Mouse (Mus musculus) olfactory bulb, adult 2 months (tissue): ENCODE measurements around the gene Manba. TPM values are rescaled to one million over a fixed set of nuclear protein-coding genes. Genes with fewer than 3 reads are reported as not detected.

ENCODE experiments used
- H3K27ac ChIP-seq: fragments of 200-500 bp; 2 replicates; pipeline ENCODE4 v1.5.1; 2012; ENCODE audit warnings: low read depth, low read length; ENCODE audit not compliant: insufficient read depth
- H3K4me1 ChIP-seq: fragments of 200-500 bp; 2 replicates; pipeline ENCODE4 v1.6.1; 2012; ENCODE audit warnings: low read length; ENCODE audit not compliant: control insufficient read depth, insufficient read depth
- H3K4me3 ChIP-seq: fragments of 200-500 bp; 2 replicates; pipeline ENCODE4 v1.5.1; 2012; ENCODE audit warnings: mild to moderate bottlenecking, low read depth, low read length, moderate library complexity; ENCODE audit not compliant: insufficient read depth
- CTCF ChIP-seq: fragments of 200-500 bp; IDR thresholded peaks from 2 replicates; pipeline ENCODE4 v1.5.1; 2012; ENCODE audit warnings: low read depth, mild to moderate bottlenecking, low read length, moderate library complexity; ENCODE audit not compliant: insufficient read depth
- POLR2A ChIP-seq: fragments of 200-500 bp; IDR thresholded peaks from 2 replicates; pipeline ENCODE4 v1.6.1; 2012; ENCODE audit warnings: mild to moderate bottlenecking, low read depth, low read length, moderate library complexity; ENCODE audit not compliant: insufficient read depth
- WGBS: fragments of 180-500 bp; shearing (Covaris S2); methylation state at CpG from one replicate; pipeline ENCODE4 v1.1.7; 2018; 5-methylcytosine and 5-hydroxymethylcytosine counted together
- polyA plus RNA-seq: library from polyadenylated mRNA; stranded (reverse); fragments of >200 nt; gene quantifications from 2 replicates; pipeline ENCODE4 v1.2.4, GENCODE M21; 2012; ENCODE audit warnings: low replicate concordance; ENCODE audit not compliant: missing spikeins, insufficient read depth, insufficient read length

Manba gene
- not detected in 2 replicates for polyA plus RNA-seq

DNA sequence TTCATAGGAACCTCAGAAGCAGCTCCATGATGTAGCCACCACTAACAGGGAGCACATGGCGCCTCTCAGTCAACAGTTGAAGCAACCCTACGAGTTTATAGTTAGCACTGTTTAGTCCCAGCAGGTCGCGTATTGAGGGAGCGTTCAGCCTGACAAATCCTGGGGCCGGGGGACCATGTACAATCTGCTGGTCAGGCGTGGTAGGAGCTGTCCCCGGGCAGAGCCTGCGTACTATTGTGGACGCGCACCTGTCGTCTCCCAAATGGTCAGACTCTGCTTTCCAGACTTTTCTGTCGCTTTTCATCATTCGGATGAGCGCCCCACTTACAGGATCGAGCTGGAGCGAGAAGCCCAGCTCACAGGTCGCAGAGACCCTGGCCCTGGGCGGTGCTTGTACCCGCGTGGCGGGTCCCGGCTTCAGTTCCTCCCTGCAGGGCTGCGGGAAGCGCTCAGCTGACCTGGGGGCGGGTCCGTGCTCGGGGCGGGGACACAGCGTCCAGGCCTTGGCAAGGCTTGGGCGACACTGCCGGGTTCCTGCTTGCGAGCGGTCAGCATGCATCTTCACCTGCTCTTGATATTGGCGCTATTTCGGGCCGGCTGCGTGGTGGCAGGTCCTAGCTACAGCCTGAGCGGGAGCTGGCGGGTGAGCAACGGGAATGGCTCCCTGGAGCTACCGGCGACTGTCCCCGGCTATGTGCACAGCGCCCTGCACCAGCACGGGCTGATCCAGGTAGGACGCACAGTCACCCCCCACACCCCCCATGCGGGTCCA is at the start of gene Manba:
Gene Manba (plus strand): TSS at position 484 of the 772 bp plus-strand sequence.
- Histone ChIP-seq H3K4me3 (peak within 1 kb of the TSS; percentile 53), H3K27ac (no peak within 1 kb of the TSS), H3K4me1 (peaks cover 4% of the 10 kb centered on the region)
- WGBS, result 2% methylated on average over 48 of the region's 48 CpGs
- no peak for TF ChIP-seq POLR2A
- TF ChIP-seq CTCF, result no peak

DNA sequence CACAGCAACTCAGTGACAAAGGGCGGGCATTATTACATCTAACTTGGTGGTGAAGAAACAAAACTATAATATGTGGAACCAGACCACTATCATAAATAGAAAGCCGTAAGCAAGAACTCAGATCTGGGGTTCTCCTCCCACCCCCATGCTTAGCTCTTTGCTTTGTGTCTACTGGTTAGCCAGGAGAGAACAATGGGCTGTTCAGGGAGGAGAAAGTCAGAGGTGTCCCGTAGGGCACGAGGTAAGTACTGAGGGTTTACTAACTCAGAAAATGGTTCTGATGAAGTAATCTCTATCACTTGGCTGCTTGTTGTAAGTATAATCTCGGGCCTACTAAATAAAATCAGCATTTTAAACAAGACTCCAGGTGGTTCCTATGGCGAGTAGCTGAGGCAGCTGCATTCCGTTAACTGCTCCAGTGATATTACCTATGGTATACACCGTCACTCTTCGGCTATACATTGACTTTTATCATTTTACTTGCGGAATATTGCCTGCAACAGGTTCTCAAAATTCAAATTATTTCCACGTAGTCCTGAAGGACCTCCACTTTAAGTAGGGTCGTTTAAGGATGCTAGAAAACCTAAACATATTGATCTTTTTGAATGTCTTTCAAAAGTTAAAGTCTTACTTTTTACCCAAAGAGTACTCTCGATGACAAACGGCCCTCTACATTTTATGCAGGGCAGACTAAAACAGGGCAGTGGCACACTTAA is 48.4 kb upstream of the Manba start:
- WGBS, result 33% methylated on average over 14 of the region's 14 CpGs
- TF ChIP-seq CTCF, result no peak
- no peak for TF ChIP-seq POLR2A
- Histone ChIP-seq H3K4me1 (no peaks in the 10 kb centered on the region), H3K4me3 (no peak overlapping the region), H3K27ac (peak overlapping the region; percentile 93)

DNA sequence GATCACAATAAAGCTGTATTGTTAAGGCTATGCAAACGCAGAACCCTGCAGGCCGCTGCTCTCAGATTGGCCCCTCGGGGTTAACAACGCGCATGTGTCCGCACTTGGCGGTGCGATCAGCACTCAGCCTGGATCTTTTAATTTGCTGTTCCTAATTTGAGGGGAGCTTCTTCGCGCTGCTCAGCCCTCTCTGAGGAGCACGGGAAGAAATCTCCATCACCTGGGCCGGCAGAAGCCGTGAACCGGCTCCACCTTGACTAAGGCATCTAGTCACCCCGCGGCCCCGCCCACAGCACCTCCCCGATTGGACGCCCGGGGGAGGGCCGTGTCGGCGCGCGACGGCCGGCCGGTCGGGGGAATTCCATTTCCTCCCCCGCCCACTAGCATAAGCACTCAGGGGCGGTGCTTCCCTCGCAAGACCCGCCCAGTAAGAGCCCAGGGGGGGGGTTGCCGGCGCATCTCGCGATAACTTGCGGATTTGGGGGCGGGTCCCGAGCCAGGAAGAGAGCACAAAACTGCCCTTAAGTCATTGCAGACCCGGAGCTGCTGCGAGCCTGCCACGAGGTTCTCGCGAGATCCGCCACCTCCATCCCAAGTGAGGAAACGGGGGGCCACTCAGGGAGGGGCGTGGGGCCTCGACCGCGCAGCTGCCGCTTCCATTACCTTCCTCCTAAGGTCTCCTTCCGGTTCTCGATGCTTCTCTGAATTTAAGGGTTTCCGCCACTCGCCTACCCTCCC is 47.5 kb upstream of the Manba start, which contains the start of gene Ube2d3:
Gene Ube2d3 (plus strand): TSS at position 392 of the 738 bp plus-strand sequence.
- Histone ChIP-seq H3K4me1 (no peaks in the 10 kb centered on the region), H3K27ac (peak within 1 kb of the TSS; percentile 93), H3K4me3 (peak within 1 kb of the TSS; percentile 88)
- TF ChIP-seq POLR2A, result peak; percentile 74; the same call in 1 of the 2 replicates
- TF ChIP-seq CTCF, result no peak
- WGBS, result under 1% methylated on average over 56 of the region's 56 CpGs

DNA sequence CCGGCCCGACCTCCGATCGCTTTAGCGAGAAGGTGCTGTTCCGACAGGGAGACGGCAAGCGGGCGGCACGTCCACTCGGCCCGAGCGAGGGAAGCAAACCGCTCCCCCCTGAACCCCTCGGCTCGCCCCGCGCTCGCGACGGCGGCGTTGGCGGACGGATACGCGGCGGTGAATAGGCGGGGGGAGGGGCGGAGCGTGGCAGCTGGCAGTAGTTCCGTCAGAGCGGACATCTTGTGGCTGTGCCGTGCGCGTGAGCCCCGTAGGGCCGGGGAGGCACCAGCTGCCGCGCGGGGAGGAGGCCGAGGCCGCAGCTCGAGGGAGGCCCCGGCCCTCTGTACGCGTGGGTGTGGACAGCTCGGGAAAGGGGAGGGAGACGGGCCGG is 46.9 kb upstream of the Manba start:
- Histone ChIP-seq H3K27ac (peak overlapping the region; percentile 76), H3K4me1 (no peaks in the 10 kb centered on the region), H3K4me3 (peak overlapping the region; percentile 88)
- TF ChIP-seq POLR2A, result peak; percentile 60
- no peak for TF ChIP-seq CTCF
- WGBS, result under 1% methylated on average over 50 of the region's 50 CpGs

DNA sequence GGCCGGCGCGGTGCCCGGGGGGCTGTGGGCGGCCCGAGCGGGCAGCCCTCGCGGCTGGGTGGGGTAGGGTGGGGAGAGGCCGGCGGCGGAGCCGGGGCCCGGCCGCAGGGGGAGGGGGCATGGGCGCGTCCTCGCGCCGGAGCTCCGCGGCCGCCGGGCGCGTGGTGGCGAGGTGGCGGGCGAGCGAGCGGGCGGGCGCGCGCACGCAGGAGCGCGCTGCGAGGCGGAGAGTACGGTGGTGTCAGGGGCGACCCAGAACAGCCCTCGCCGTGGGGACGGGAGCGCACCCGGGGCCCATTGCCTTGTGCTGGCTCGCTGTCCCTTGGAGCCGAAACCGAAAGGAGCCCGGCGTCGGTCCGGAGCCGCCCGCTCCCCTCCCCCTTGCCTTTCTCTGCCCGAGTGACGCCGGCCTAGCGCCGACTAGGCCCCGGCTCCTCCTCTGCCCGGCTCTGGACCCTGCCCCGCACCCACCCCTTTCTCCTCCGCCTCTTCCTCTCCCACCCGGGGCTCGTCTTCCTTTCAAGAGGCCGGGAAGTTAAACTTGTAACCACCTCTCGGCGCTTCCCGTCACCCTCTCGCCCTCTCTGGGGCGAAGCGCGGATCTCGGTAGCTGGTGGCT is 46.4 kb upstream of the Manba start:
- H3K27ac ChIP-seq, result peak overlapping the region; percentile 92
- under 1% methylated on average over 61 of the region's 76 CpGs for WGBS
- TF ChIP-seq POLR2A (no peak; the same call in 1 of the 2 replicates), CTCF (no peak)
- H3K4me1 ChIP-seq, result no peaks in the 10 kb centered on the region
- H3K4me3 ChIP-seq, result peak overlapping the region; percentile 88

DNA sequence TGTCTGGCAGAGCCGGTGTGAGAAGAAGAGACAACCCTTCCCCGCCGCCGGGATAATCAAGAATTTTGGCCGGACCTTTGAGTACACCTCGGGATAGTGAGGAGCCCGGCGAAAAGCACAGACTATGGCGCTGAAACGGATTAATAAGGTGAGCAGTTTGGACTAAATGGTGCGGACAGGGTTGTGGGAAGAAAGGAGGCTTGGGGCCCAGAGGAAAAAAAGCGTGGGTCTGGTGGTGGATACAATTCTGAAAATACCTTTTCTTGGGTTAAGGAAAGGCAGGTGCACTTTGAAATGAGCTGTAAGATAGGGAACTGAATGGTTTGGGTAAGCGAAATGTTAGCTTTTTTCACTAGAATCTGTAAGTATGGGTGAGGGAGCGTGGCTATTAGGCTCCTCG is 45.8 kb upstream of the Manba start:
- under 1% methylated on average over 15 of the region's 15 CpGs for WGBS

DNA sequence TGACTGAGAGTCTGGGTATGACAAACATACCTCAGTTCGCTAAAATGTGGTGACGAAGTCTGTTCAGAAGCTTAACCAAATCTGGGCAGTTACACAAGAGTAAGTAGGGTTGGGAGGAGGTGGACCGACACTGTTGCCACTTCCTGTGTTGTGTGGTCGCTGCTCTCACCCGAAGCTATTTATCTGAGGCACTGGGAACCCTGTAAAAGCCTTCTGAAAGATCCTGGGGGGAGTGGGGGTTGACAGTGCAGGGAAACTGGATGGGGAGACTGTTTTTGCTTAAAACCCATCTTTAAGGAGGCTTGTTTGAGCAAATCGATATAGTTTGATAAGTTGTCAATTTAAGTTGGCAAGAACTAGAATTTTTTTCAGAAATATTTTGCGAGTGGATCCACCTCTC is 45.2 kb upstream of the Manba start:
- Histone ChIP-seq H3K27ac (no peak overlapping the region), H3K4me1 (no peaks in the 10 kb centered on the region), H3K4me3 (peak overlapping the region; percentile 49)
- TF ChIP-seq CTCF (no peak), POLR2A (no peak)
- WGBS, result 3% methylated on average over 7 of the region's 7 CpGs

More for the DNA sequence above, 45.8 kb upstream of the Manba start:
- TF ChIP-seq POLR2A (no peak), CTCF (no peak)
- Histone ChIP-seq H3K27ac (0 out of 2 replicates have a peak overlapping the region, but pooled peaks have one; percentile 92), H3K4me3 (peak overlapping the region; percentile 88), H3K4me1 (no peaks in the 10 kb centered on the region)

DNA sequence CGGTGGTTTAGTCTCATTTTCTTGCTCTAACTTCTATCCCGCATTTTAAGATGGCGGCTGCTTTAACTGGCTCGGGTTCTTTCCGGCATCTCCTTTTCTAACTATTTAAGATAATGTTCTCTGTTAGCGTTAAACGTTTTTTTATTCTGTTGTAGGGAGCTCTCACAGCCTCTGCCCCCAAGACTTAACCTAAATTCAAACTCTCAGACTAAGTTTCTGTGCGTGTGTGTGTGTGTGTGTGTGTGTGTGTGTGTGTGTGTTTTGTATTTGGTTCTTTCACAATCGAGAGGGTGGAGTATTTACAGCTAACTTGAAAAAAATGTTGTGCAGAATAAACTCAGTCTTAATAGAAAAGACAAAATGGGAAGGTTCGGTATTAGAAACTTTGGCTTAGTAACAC is 44.8 kb upstream of the Manba start:
- H3K4me1 ChIP-seq, result no peaks in the 10 kb centered on the region
- TF ChIP-seq POLR2A (no peak), CTCF (no peak)
- WGBS, result 1% methylated on average over 10 of the region's 10 CpGs
- H3K4me3 ChIP-seq, result no peak overlapping the region; the same call in 1 of the 2 replicates
- H3K27ac ChIP-seq, result no peak overlapping the region
